Mouse (Mus musculus) neutrophil, adult 59 days (primary cell): ENCODE data around the gene Spp2. TPM values are rescaled to one million over a fixed set of nuclear protein-coding genes. Genes with fewer than 3 reads are reported as not detected.

Source experiments
- total RNA-seq, 2 experiments: library from RNA; stranded (reverse); gene quantifications; 1 replicate in 1 of 2; 2 replicates in 1 of 2; pipeline ENCODE4 v1.2.4; 2023

The Spp2 gene
- total RNA-seq = not detected

GRCm38 (mm10) chr1:88406807-88407198 is at the start of gene Spp2:
Gene Spp2, plus strand, starts transcription at chr1:88406961.

Other genes starting within 250 kb of the Spp2 start
- gene Ugt1a5, start 240.9 kb upstream of the Spp2 start, total RNA-seq = 10 to 100 TPM; 20.3 to 20.9 TPM
- 10 to 100 TPM; 10.2 to 11.9 TPM for gene Ugt1a2, start 206.4 kb upstream of the Spp2 start, total RNA-seq
- gene Dnajb3, start 201.2 kb upstream of the Spp2 start, total RNA-seq = under 1 TPM in 1 of 2 experiments, not detected in 1; 0.33 TPM
- 10 to 100 TPM in 1 of 2 experiments, 1 to 10 TPM in 1; 9.5 to 10.5 TPM for gene Ugt1a1, start 195.0 kb upstream of the Spp2 start, total RNA-seq
- gene Mroh2a, start 180.0 kb upstream of the Spp2 start, total RNA-seq = 1 to 10 TPM; 1.2 to 2.9 TPM
- 100 to 1,000 TPM; 180 to 205 TPM for gene Hjurp, start 129.3 kb upstream of the Spp2 start, total RNA-seq
- not detected for gene Trpm8, start 129.3 kb upstream of the Spp2 start, total RNA-seq
- gene Glrp1, start 103.1 kb downstream of the Spp2 start, total RNA-seq = not detected